Mouse (Mus musculus) small intestine, adult 10 weeks (tissue): ENCODE measurements around the gene Sars2. TPM values are rescaled to one million over a fixed set of nuclear protein-coding genes. Genes with fewer than 3 reads are reported as not detected.

Experiments
- polyA plus RNA-seq: library from polyadenylated mRNA; stranded (reverse); fragments of 350-450 nt; fragmentation: Illumina TruSeq; extraction: RNeasy Lipid Tissue Mini Kit (QIAGEN cat#74804); gene quantifications from one replicate; pipeline ENCODE4 v1.2.3, GENCODE M21; 2014; ENCODE audit warnings: low replicate concordance

The Sars2 gene
- polyA plus RNA-seq: not detected

GRCm38 (mm10) chr7:28741709-28742438, at the start of gene Sars2, which contains the start of gene Mrps12:
Gene Sars2, plus strand, starts transcription at chr7:28741992.
Gene Mrps12, minus strand, starts transcription at chr7:28741820.

DNA sequence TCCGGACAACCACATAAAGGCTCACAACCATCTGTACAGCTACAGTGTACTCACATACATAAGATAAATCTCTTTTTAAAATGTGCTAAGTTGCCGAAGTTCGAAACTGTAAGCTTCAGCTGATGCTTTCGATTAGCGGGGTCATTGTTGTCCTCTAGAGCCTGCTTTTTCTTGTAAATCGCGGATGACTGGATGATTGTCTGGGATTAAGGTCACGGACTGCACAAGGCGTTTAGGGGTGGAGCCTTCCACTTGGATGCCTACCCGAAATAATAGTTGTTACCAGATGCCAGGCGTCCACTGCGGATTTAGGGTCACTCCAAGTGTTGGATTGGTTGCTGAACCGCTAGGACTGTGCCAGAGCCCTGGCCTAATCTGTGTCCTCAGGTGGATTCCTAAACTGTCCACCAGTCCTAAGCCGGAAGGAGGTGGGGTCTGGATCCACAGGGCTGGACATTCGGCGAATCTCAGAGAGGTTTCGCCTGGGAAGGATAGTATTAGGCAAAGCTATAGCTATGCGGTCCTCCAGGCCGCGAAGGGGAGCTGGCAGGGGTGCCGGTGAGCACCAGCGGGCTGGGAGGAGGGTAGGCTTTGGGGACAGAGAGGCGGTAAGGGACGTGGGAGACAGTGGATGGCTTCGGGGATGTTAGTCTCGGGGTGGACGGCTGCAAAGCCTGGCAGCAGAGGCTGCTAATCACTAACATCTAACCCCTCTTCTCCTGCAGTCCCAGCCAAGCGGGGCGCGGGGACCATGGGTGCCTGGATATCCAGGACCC, 49.1 kb upstream of the Sars2 start, which contains the start of gene Fbxo27:
Fbxo27 (plus strand) TSS at position 305 of the 776 bp plus-strand sequence.

GRCm38 (mm10) chr7:28716590-28717281, 25.1 kb upstream of the Sars2 start, which contains the start of gene Fbxo17:
Gene Fbxo17, plus strand, starts transcription at chr7:28716804.

GRCm38 (mm10) chr7:28756079-28756478, 14.3 kb downstream of the Sars2 start, which contains the start of gene Ccer2:
Gene Ccer2, plus strand, starts transcription at chr7:28756174.

DNA sequence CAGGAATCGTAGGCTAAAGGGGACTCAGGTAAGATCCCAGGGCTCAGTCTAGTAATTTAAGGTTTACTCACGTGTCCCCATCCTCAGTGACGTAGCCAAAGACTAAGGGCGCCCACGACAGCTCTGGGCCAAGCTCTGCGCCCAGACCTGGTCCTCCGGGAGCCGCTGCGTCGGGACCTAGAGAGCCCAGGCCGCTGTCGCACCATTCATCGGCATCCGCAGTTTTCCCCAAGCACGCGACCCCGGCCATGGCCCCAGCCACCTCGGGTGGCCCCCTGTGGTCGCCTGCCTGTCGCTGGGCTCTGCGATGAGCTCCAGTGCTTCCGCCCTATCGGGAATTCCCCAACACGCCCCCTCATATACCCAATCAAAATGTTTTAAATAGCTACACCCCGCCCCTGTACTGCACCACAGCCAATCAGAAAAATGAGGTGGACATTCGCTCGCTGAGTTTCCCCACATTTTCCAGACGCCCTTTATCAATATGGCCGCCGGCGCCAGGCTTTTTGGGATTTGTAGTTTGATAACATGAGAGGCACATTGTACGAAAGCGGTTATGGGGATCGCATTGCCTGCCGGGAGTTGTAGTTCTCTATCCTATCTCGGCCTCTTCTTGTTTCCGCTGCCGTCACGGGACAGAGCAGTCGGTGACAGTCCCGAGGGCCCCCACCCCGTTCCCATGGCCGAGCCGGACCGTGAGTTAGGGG, 24.5 kb downstream of the Sars2 start, which contains the start of gene Sirt2:
Sirt2 (plus strand) TSS at position 563 of the 707 bp plus-strand sequence.

GRCm38 (mm10) chr7:28767462-28767965, 25.7 kb downstream of the Sars2 start, which contains the start of gene Nfkbib:
Gene Nfkbib, minus strand, starts transcription at chr7:28767512.

DNA sequence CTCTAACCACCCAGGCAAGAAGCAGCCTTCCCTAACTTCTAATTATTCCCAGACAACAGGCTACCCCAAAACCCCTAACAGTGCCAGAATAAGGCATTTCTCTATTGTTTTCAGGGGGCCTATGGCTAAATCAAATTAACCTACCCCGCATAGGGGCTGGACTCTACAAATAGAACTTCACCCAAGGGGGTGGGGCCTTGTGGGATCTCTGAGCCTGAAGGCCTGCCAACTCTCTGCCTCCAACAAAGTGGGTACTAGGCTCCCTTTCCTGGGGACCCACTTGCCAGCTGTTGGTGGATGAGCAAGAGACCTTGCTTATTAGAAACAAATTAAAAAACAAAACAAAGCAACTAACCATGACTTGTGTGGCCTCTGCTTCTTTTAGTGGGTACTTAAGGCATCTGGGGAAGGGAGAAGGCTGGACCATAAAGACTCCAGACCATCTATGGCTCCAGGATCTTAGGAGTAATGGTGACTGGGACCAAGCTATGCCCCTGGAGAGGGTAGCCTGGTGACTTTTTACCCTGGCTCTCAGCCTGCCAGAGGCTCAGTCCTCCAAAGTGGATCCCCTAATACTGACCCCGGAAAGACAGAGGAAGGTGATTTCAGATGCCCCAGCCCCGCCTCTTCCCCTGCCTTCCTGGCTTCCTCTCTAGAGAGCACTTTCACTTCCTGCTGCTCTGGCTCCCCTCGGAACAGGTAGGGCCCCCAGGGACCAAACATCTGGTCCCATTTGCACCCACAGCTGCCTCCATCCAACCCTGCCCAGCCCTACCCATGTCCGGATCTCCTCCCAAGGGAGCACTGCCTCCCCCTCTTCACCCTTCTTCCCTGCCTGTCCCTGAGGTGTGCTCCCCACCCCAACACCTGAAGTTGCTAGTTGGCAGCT, 46.8 kb downstream of the Sars2 start, which contains the start of gene Rinl:
Rinl (plus strand) TSS at position 663 of the 889 bp plus-strand sequence.

Other genes with a start within 250 kb of the Sars2 start
- gene Ifnl2, start 231.5 kb upstream of the Sars2 start, polyA plus RNA-seq: not detected
- not detected for gene Ifnl3, start 219.2 kb upstream of the Sars2 start, polyA plus RNA-seq
- gene Sycn, start 201.1 kb upstream of the Sars2 start, polyA plus RNA-seq: 1.0 TPM
- not detected for gene Nccrp1, start 194.7 kb upstream of the Sars2 start, polyA plus RNA-seq
- gene Samd4b, start 143.8 kb upstream of the Sars2 start, polyA plus RNA-seq: 11.0 TPM
- gene Pak4, start 143.8 kb upstream of the Sars2 start, polyA plus RNA-seq: 1.1 TPM
- not detected for gene Acp7, start 110.7 kb upstream of the Sars2 start, polyA plus RNA-seq
- gene Fbxo27, start 49.1 kb upstream of the Sars2 start, polyA plus RNA-seq: not detected
- not detected for gene Fbxo17, start 25.2 kb upstream of the Sars2 start, polyA plus RNA-seq
- gene Mrps12, start 172 bp upstream of the Sars2 start, polyA plus RNA-seq: 6.5 TPM
- gene Ccer2, start 14.2 kb downstream of the Sars2 start, polyA plus RNA-seq: not detected
- gene Sirt2, start 24.7 kb downstream of the Sars2 start, polyA plus RNA-seq: 9.9 TPM
- not detected for gene Nfkbib, start 25.5 kb downstream of the Sars2 start, polyA plus RNA-seq
- 1.6 TPM for gene Rinl, start 47.0 kb downstream of the Sars2 start, polyA plus RNA-seq
- gene Hnrnpl, start 66.5 kb downstream of the Sars2 start, polyA plus RNA-seq: 238 TPM
- 2.9 TPM for gene Ech1, start 83.2 kb downstream of the Sars2 start, polyA plus RNA-seq
- gene Lgals4, start 91.9 kb downstream of the Sars2 start, polyA plus RNA-seq: 126 TPM
- not detected for gene Lgals7, start 121.9 kb downstream of the Sars2 start, polyA plus RNA-seq
- not detected for gene Capn12, start 139.4 kb downstream of the Sars2 start, polyA plus RNA-seq
- gene Actn4, start 220.3 kb downstream of the Sars2 start, polyA plus RNA-seq: 59.8 TPM
- gene Eif3k, start 239.9 kb downstream of the Sars2 start, polyA plus RNA-seq: 2.5 TPM
- gene Map4k1, start 240.1 kb downstream of the Sars2 start, polyA plus RNA-seq: 0.22 TPM